Mouse (Mus musculus) lung, postnatal 0 days (tissue): ENCODE data around the gene Gramd4. TPM values are rescaled to one million over a fixed set of nuclear protein-coding genes. Genes with fewer than 3 reads are reported as not detected.
A peak's percentile ranks its signal among the peaks of the same experiment; 100 is the strongest.

Experiments used
- ATAC-seq: fragments of 200-750 bp; cut with Nextera tagmentation; 2 replicates; pipeline ENCODE4 v1.8.0; 2017; ENCODE audit warnings: moderate library complexity
- DNase-seq: peaks from one replicate; pipeline ENCODE4 v3.0.0-alpha.2; 2016; ENCODE audit warnings: low spot score
- H3K27ac ChIP-seq: fragments of 300-500 bp; sonication (generic); 2 replicates; pipeline ENCODE4 v1.5.1; 2014; ENCODE audit warnings: antibody characterized with exemption, mild to moderate bottlenecking, low read length, mixed read lengths
- H3K27me3 ChIP-seq: fragments of 300-500 bp; sonication (generic); replicated peaks from 2 replicates; pipeline ENCODE4 v1.6.1; 2014; ENCODE audit warnings: low read length, mixed read lengths; ENCODE audit not compliant: insufficient read depth
- H3K36me3 ChIP-seq: fragments of 300-500 bp; sonication (generic); 2 replicates; pipeline ENCODE4 v1.6.1; 2014; ENCODE audit warnings: low read length, mixed read lengths; ENCODE audit not compliant: insufficient read depth
- H3K4me1 ChIP-seq: fragments of 300-500 bp; sonication (generic); 2 replicates; pipeline ENCODE4 v1.6.1; 2014; ENCODE audit warnings: antibody characterized with exemption, low read depth, low read length, mixed read lengths; ENCODE audit not compliant: insufficient read depth
- H3K4me2 ChIP-seq: fragments of 300-500 bp; sonication (generic); replicated peaks from 2 replicates; pipeline ENCODE4 v1.6.1; 2014; ENCODE audit warnings: low read depth, mild to moderate bottlenecking, low read length, moderate library complexity, mixed read lengths
- H3K4me3 ChIP-seq: fragments of 300-500 bp; sonication (generic); 2 replicates; pipeline ENCODE4 v1.5.1; 2014; ENCODE audit warnings: low read depth, low read length
- H3K9ac ChIP-seq: fragments of 300-500 bp; sonication (generic); replicated peaks from 2 replicates; pipeline ENCODE4 v1.6.1; 2014; ENCODE audit warnings: low read depth, mild to moderate bottlenecking
- H3K9me3 ChIP-seq: fragments of 300-500 bp; sonication (generic); 2 replicates; pipeline ENCODE4 v1.6.1; 2016; ENCODE audit warnings: low read length, mixed read lengths
- CTCF ChIP-seq: IDR thresholded peaks from 2 replicates; pipeline ENCODE4 v1.5.1; 2016; ENCODE audit warnings: antibody characterized with exemption, mild to moderate bottlenecking
- EP300 ChIP-seq: IDR thresholded peaks from 2 replicates; pipeline ENCODE4 v1.6.1; 2016; ENCODE audit warnings: antibody characterized with exemption, mild to moderate bottlenecking, control low read depth
- WGBS: fragments of 180-500 bp; shearing (Covaris S2); extraction: QIAGEN DNeasy Blood & Tissue Kit; methylation state at CpG from one replicate; pipeline ENCODE4 v1.1.7; 2014; 5-methylcytosine and 5-hydroxymethylcytosine counted together
- polyA plus RNA-seq: library from polyadenylated mRNA; unstranded; fragments of >200 nt; fragmentation: Nextera tagmentation; extraction: Ambion mirVana; gene quantifications from 2 replicates; pipeline ENCODE4 v1.2.1, GENCODE M21; 2015

Gene Gramd4
- polyA plus RNA-seq, 1 experiment from 2014 or later, result 11.1 TPM

- H3K36me3 ChIP-seq, result no peaks in the 10 kb centered on the region
- H3K9me3 ChIP-seq, result no peaks in the 10 kb centered on the region
- DNase-seq, result no peak
- H3K27me3 ChIP-seq, result no peaks in the 10 kb centered on the region
- ATAC-seq, result no peak
- H3K4me1 ChIP-seq, result peaks cover 20% of the 10 kb centered on the region
- no peak overlapping the region for H3K4me3 ChIP-seq
- TF ChIP-seq CTCF (no peak), EP300 (no peak)
- H3K9ac ChIP-seq, result no peak overlapping the region
- WGBS, result 94% methylated on average over 4 of the region's 4 CpGs
- H3K4me2 ChIP-seq, result no peak overlapping the region
- H3K27ac ChIP-seq, result no peak overlapping the region
These were observed 7.9 kb downstream of the Gramd4 start for GRCm38 (mm10) chr15:86065367-86065766.

GRCm38 (mm10) chr15:86066836-86067580, 9.5 kb downstream of the Gramd4 start:
- TF ChIP-seq CTCF (no peak), EP300 (no peak)
- Histone ChIP-seq H3K36me3 (no peaks in the 10 kb centered on the region), H3K27ac (peak overlapping the region; percentile 66), H3K9me3 (no peaks in the 10 kb centered on the region), H3K27me3 (no peaks in the 10 kb centered on the region), H3K4me2 (0 out of 2 replicates have a peak overlapping the region, but pooled peaks have one; percentile 1), H3K4me3 (no peak overlapping the region), H3K9ac (no peak overlapping the region), H3K4me1 (peaks cover 15% of the 10 kb centered on the region; the same call in 1 of the 2 replicates)
- DNase-seq, result peak; percentile 78
- WGBS, result 26% methylated on average over 13 of the region's 14 CpGs
- peak; percentile 61 for ATAC-seq

GRCm38 (mm10) chr15:86067581-86067910, 10.1 kb downstream of the Gramd4 start:
- no peaks in the 10 kb centered on the region for H3K9me3 ChIP-seq
- 16% methylated on average over 6 of the region's 6 CpGs for WGBS
- no peaks in the 10 kb centered on the region for H3K36me3 ChIP-seq
- H3K27me3 ChIP-seq, result no peaks in the 10 kb centered on the region
- H3K4me1 ChIP-seq, result peaks cover 15% of the 10 kb centered on the region; the same call in 1 of the 2 replicates
- 0 out of 2 replicates have a peak overlapping the region, but pooled peaks have one; percentile 1 for H3K4me2 ChIP-seq
- no peak overlapping the region for H3K9ac ChIP-seq
- TF ChIP-seq CTCF (no peak), EP300 (peak; percentile 67)
- H3K4me3 ChIP-seq, result no peak overlapping the region
- H3K27ac ChIP-seq, result peak overlapping the region; percentile 66; the same call in 1 of the 2 replicates
- ATAC-seq (peak; percentile 94), DNase-seq (peak; percentile 92)

GRCm38 (mm10) chr15:86067941-86068495, 10.5 kb downstream of the Gramd4 start:
- DNase-seq (peak; percentile 43), ATAC-seq (peak; percentile 47)
- H3K4me2 ChIP-seq, result no peak overlapping the region
- H3K4me1 ChIP-seq, result peaks cover 15% of the 10 kb centered on the region; the same call in 1 of the 2 replicates
- H3K27me3 ChIP-seq, result no peaks in the 10 kb centered on the region
- peak overlapping the region; percentile 20; the same call in 1 of the 2 replicates for H3K27ac ChIP-seq
- H3K9me3 ChIP-seq, result no peaks in the 10 kb centered on the region
- H3K9ac ChIP-seq, result no peak overlapping the region
- WGBS, result 69% methylated on average over 4 of the region's 4 CpGs
- no peak for TF ChIP-seq CTCF
- TF ChIP-seq EP300, result peak; percentile 29; the same call in 1 of the 2 replicates
- H3K36me3 ChIP-seq, result no peaks in the 10 kb centered on the region
- no peak overlapping the region for H3K4me3 ChIP-seq

GRCm38 (mm10) chr15:86069011-86069791, 11.7 kb downstream of the Gramd4 start:
- Histone ChIP-seq H3K36me3 (no peaks in the 10 kb centered on the region), H3K9ac (no peak overlapping the region), H3K4me2 (no peak overlapping the region), H3K27ac (no peak overlapping the region), H3K4me1 (peaks cover 15% of the 10 kb centered on the region; the same call in 1 of the 2 replicates), H3K27me3 (no peaks in the 10 kb centered on the region), H3K4me3 (no peak overlapping the region), H3K9me3 (no peaks in the 10 kb centered on the region)
- ATAC-seq (no peak), DNase-seq (no peak)
- WGBS, result 83% methylated on average over 10 of the region's 10 CpGs
- no peak for TF ChIP-seq EP300
- TF ChIP-seq CTCF, result no peak

GRCm38 (mm10) chr15:86070368-86070767, 12.9 kb downstream of the Gramd4 start:
- WGBS, result 72% methylated on average over 11 of the region's 11 CpGs
- TF ChIP-seq EP300 (no peak), CTCF (no peak)

More at GRCm38 (mm10) chr15:86070368-86070767, 12.9 kb downstream of the Gramd4 start:
- ATAC-seq, result no peak
- Histone ChIP-seq H3K4me1 (peaks cover 15% of the 10 kb centered on the region; the same call in 1 of the 2 replicates), H3K27ac (no peak overlapping the region), H3K36me3 (no peaks in the 10 kb centered on the region), H3K4me3 (no peak overlapping the region), H3K4me2 (no peak overlapping the region), H3K9me3 (no peaks in the 10 kb centered on the region), H3K9ac (no peak overlapping the region), H3K27me3 (no peaks in the 10 kb centered on the region)
- no peak for DNase-seq
